Mouse (Mus musculus) neutrophil, adult 5-6 weeks (primary cell): ENCODE data around the gene Mipol1. TPM values are rescaled to one million over a fixed set of nuclear protein-coding genes. Genes with fewer than 3 reads are reported as not detected.

ENCODE experiments used
- ATAC-seq: fragments of 151-379, 151-347 bp; 2 replicates; pipeline ENCODE4 v1.8.0; 2017; ENCODE audit warnings: mild to moderate bottlenecking, moderate TSS enrichment; ENCODE audit not compliant: insufficient number of reproducible peaks, poor library complexity, low FRiP score, severe bottlenecking; ENCODE audit errors: extremely low read depth
- total RNA-seq: library from RNA; stranded (forward); fragments of 200-1000 nt; gene quantifications from 2 replicates; pipeline ENCODE4 v1.2.3, GENCODE M21; 2017

Mipol1 gene
- total RNA-seq, 1 experiment from 2014 or later: 6.5 TPM

DNA sequence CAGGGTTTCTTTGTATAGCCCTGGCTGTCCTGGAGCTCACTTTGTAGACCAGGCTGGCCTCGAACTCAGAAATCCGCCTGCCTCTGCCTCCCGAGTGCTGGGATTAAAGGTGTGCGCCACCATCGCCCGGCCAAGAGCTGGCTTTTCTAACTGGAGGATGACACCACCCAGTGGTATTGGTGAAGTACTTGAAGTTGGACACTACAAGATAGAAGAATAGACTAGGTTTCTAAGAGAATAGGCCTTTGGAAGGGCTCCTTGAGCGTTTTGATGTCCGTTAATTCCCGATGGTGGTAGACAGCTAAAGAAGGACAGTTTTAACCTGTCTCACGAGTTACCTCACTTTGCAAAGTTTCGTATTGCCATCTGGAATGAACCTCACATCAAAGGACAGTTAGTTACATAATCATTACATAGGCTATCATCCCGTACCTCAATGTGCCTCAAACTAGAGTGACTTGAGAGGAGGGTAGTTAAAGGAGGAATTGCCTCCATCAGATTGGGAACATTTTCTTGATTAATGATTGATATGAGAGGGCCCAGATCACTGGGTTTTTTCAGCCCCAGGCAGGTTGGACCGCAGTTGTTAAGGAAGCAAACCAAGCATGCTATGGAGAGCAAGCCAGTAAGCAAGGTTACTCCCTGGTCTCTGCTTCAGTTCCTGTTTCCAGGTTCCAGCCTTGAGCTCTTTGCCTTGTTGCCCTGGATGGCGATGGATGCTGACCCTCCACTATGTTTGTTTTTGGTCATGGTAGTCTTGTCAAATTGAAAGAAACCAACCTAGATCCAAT, 1.1 kb downstream of the Mipol1 start:
- ATAC-seq: peak; percentile 50; the same call in 1 of the 2 replicates

DNA sequence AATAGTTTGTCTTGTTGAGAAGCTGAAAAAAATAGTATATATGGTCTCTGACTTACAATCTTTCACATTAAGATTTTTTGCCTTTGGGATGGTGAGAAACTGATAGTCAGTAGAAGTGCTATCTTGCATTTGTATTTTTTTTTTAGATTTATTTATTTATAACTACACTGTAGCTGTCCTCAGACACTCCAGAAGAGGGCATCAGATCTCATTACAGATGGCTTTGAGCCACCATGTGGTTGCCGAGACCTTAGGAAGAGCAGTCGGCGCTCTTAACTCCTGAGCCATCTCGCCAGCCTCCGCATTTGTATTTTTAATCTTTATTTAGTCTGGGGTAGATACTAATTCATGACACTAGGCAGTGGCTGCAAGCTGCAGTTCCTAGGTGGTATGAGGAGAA, 3.2 kb downstream of the Mipol1 start:
- no peak for ATAC-seq

DNA sequence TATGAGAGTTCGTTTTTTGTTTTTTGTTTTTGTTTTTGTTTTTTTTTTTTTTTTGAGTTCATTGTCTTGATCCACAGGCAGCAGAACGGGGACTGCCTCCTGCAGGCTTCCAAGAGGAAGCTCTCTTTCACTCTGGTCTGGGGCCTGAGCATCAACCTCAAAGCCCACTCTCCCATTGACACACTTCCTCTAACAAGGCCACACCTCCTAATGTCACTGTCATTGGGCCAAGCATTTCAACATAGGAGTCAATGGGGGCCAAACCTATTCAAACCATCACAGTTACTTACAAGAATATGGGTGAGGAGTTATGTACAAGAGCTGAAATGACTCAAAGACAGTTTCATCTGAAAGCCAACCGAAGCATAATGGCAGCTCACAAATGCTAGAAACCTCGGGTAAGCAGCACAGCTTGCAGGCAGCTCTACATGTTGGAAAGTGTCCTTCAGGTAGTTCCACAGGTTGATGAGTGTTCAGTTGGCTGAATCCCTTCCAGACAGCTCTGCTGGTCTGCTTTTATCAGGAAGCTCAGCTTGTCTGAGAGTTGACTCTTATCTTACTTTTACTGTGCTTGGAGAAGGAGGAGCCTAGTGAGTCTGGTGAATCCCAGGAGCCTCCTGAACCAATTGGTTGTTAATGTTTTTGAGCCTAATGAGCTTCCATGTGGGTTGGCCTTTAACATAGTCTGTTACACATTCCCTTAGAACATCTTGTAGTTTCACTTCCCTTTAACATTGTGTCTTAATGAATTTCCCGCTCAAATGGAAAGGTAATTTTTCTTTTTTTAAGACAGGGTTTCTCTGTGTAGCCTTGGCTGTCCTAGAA, 13.7 kb downstream of the Mipol1 start:
- ATAC-seq: no peak

DNA sequence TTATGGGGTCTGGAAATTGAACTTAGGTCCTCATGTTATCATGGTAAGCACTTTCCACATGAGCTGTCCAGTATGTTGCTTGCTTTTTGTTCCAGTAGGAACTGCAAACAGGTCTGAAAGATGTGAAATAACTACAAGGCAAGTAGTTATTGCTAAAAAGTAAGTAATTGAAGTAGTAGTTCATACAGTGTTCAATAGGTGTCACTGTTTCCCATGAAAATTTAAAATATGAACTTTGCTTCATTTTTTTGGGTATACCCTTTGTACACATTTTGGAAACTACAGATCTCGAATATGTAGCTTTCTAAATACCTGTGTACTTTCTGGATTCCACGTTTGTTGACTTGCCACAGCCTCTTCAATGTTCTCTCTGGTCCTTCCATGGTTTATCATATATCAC, 28.3 kb downstream of the Mipol1 start:
- no peak for ATAC-seq

DNA sequence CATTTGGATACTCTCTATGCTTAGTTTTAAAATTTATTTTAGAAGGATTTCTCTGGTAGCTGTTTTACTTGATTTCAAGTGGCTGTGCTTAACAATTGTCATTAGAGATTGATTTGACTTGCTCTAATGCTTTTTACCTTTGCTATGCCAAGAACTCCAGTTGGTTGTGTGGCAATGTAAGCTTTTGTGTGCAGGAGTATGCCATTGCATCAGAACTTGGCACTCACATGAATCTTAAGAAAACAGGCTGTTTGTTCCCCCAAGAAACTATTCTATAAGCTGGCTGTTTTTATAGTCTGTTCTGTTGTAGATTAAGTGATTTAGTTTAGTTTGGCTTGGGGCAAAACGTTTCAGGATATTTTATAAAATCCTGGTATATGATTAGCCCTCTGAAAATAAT, 45.2 kb downstream of the Mipol1 start:
- ATAC-seq: no peak

DNA sequence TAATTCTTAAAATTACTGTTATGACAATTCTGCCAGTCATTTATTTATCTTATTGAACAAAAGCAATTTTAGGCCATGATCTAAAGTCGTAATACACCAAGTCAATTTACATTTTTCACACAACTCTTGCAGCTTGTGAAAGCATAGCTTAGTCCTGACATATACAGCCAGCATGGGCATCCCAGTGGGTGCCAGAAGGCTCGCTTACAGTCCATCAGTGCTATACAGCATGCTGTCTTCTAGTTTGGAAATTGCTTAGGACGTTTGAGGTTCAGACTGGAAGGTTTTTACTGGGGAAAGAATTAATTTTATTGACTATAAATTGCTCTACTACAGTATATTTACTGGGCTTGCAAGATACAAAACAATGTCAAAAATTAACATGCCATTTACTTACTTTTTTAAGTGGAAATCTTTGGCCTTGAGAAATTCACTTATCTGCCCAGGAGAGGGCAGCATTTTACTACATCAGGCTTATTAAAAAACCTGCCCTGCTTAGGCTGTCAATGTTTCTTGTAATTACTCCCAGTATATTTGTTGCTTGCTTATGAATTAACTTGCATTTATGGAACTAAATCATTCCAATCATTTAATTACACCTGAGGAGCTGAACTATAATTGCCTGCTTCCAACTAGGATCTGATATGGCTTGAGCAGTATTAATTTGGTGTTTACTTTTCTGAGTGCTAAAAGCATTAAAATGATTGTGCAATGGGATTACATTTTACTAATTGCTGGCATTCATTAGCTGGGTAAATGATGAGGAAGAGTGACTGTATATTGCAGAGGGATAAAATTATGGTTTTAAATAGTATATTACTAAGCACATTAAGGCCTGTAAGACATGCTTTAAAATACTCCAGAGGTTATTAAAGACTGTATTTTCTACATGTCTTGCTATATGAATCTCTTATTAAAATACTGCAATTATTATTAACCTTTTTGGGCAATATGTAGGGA, 51.2 kb downstream of the Mipol1 start:
- ATAC-seq: no peak

DNA sequence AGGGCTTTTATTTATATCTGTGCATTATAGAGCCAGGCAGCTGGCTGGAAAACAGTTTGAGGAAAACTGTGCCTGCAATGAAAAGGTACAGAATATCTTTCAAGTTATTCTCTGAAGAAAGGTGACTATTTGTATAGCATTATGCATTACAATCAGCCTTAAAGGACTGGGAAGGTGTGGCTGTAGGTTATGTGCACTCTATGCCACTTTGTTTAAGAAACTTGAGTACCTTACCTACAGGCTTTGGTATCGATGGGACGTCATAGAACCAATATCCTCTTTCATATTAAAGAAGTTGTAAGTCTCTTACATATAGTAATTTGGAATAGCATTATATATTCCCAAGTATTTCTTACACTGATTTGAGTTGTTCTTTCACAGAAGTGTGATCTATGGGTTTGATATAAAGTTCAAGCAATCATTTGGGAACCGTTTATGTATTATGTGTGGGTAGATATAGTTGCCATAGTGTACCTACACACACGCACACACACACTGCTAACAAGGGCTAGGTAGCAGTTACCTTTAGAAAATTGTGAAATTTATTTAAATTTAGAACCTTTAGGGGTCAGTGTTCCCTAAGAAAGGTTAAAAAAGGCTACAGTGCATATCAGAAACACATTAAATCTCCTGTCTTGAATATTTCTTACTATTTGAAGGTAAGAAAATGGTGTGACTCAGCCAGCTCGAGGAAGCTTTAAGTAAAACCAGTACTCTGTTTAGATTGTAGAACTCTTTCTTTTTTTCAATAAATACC, 55.3 kb downstream of the Mipol1 start:
- no peak for ATAC-seq

DNA sequence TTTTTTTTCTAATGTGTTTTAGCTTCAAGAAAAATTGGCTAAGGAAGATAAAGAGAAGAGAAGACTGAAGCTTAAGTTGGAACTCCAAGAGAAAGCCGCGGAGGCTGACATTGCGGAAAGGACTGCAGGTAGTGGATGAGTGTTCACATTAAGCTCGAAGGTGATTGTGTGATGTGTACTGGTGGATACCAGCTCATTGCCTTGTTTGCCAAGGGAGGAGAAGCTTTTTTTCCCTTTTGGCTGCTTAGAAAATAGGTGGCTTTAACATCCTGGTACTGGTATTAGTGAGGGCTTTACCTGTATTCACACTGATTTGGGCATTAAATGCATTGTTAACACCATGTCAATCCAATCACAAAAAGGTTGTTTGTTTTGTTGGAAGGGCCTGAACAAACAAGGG, 77.1 kb downstream of the Mipol1 start:
- ATAC-seq: no peak

DNA sequence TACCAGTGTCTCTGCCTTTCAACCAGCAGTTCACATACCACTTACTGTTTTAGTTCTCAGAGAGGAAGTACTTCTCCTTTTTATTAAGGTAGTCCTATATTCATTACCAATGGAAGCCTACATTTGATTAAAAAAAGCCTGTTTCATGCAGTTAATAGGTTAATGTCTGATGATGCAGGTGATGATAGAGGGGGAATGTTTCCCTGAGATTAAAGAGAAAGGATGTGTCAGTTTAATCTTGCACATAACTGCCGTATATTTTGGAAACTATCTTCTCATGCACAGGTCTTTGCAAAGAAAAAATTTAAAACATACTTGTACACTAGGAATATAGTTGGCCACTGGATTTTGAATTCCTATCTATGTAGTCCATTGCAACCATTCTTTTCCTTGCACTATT, 77.5 kb downstream of the Mipol1 start:
- ATAC-seq: no peak

DNA sequence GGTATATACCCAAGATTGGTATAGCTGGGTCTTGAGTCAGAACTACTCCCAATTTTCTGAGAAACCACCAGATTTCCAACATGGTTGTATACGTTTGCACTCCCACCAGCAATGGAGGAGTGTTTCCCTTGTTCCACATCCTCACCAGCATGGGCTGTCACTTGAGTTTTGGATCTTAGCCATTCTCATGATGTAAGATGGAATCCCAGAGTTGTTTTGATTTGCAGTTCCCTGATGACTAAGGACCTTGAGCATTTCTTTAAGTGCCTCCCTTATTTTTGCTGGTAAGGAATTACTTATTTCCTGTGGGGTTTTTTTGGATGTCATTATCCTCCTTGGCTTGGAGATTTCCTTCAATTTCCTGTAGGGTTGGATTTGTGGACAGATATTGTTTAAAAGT, 108.8 kb downstream of the Mipol1 start:
- no peak for ATAC-seq

DNA sequence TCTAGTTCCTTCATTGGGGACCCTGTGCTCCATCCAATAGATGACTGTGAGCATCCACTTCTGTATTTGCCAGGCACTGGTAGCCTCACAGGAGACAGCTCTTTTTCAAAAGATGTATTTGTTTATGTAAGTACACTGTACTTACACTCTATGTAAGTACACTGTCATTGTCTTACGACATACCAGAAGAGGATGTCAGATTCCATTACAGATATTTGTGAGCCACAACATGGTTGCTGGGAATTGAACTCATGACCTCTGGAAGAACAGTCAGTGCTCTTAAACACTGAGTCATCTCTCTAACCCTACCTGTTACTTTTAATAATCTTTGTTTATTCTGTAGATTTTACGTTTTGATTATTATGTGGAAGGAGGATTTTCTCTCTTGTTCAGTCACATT, 109.9 kb downstream of the Mipol1 start:
- no peak for ATAC-seq

DNA sequence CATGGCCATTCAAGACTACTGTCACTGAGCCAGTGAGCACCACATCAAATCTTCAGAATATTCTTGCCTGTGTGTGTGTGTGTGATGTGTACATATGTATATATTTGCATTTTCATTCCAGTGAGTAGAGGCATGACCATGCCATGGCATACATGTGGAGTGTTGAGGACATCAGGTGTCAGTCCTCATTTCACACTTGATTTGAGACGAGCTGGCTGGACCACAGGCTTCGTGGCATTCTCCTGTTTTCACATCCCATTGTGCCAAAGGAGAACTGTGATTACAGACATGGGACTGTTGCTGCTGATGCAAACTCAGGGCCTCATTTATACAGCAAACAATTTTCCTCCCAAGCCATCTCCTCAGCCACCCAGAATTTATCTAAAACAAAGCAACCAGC, 132.5 kb downstream of the Mipol1 start:
- ATAC-seq: no peak

DNA sequence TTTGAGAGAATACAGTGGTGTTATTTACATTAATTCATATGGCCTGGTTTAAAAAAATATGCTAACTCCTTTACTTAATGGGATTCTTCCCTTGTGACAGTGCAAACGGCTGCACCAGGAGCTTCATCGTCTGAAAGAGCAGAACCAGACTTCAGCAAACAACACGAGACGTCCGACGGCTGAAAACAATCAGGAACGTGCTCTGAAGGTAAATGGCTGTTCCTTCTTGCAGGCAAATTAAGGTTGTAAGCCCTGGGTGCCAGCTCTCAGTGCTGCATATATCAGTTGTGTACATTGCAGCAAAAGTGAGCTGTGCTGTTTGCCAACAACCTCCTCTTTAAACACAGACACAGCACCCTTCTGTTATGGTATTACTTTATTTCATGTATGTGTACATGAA, 133.8 kb downstream of the Mipol1 start:
- no peak for ATAC-seq

DNA sequence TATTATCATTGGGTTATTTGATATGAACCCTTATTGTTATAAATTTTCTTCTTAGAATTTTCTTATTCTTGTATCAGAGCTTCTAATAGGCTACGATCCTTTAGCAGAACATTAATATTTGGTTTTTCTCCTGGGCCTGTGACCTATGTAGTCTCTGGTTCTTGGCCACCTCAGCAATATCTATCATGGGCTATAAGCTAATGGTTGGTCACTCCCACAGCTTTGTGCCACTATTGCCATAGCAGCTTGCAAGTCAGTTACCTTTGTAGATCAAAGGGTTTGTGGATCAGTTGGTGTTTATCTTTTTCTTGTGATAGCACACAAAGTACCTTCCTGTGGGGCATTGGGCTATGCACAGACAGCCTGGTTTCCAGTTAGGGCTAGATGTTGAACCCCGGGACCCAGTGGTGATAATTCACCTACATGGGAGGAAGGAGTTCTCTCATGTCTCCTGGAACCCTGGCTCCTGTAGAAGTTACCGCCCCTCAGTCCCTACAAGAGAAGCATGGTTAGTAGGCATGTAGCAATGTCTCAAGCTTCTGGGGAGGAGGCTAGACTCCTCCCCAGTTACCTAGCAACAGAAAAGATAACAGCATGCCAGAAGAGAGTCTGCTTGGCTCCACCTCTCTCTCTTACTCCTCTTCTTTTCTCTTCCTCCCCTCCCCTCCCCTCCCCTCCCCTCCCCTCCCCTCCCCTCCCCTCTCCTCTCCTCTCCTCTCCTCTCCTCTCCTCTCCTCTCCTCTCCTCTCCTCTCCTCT, 141.7 kb downstream of the Mipol1 start:
- ATAC-seq: no peak

DNA sequence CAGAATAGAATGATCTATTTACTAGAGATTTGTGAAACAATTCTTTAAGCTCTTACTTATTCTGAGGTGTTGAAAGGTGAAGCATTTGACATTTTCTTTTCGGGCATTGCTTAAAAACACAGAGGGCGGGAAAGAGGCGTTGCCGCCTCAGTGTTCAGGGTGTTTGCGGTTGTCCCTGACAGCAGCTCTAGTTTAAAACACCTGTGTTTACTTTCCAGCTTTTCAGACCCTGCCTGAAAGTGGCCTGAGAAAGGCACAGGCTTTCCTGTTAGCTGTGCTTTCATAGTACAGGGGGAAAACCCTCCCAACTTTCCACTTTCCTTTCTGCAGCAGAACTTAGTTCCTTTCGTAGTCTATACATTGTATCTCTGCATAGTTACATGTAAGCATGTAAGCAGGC, 152.6 kb downstream of the Mipol1 start:
- no peak for ATAC-seq

DNA sequence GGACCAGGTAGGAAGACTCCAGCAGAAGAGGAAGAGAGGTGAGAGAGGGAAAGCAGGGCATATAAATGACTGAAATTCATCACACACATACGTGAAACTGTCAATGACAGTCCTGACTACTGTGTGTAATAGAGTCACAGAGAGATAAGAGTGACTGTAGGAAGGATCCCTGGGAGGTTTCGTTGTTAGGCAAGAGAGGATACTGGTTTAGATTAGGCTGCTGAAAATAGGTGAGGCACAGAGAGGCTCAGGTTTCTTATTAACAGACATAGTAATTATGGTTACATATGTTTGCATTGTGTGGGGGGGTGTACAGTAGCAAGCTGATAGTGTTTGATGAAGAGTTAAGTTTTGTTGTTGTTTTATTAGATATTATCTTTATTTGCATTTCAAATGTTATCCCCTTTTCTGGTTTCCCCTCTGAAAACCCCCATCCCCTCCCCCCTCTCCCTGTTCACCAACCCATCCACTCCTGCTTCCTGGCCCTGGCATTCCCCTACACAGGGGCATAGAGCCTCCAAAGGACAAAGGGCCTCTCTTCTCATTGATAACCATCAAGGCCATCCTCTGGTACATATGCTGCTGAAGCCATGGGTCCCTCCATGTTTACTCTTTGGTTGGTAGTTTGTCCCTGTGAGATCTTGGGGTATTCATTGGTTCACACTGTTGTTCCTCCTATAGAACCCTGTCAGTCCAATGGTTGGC, 157.5 kb downstream of the Mipol1 start:
- ATAC-seq: no peak

DNA sequence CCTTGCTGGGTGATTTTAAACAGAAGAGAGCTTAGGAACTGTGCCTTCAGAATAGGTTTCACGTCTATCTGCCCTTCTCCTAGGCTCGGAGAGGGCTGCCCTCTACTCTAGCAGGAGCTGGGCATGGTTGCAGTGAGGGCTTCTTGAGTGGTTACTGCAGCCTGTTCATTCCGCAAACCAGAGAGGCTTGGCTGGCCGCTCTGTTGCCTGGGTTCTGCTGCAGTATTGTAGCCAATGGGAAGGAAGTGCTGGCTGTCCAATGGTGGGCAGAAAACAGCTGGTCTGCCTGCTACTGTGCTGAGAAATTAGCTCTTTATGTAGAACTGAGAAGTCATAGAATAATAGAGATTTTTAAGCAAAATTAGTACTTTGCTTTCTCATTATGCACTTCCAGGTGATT, 169.3 kb downstream of the Mipol1 start:
- no peak for ATAC-seq
